Mouse (Mus musculus) CH12.LX (cell line): ENCODE measurements around the gene Ttc39b. TPM values are rescaled to one million over a fixed set of nuclear protein-coding genes. Genes with fewer than 3 reads are reported as not detected.

ENCODE experiments used
- DNase-seq: peaks from one replicate; pipeline ENCODE4 v3.0.0-alpha.2; 2013; ENCODE audit errors: extremely low read depth
- H3K27ac ChIP-seq: 2 replicates; pipeline ENCODE4 v1.5.1; 2012; ENCODE audit warnings: low read depth, mild to moderate bottlenecking, control low read depth, moderate library complexity; ENCODE audit not compliant: insufficient read depth
- H3K27me3 ChIP-seq: replicated peaks from 2 replicates; pipeline ENCODE3; 2012; ENCODE audit warnings: inconsistent platforms
- H3K36me3 ChIP-seq, 2 experiments: replicated peaks in 1 of 2; 2 replicates each; pipeline versions ENCODE3 to v1.6.1; 2012; ENCODE audit warnings: inconsistent platforms in 1 of 2, low read length in 1 of 2, mild to moderate bottlenecking in 1 of 2, mixed read lengths in 1 of 2, moderate library complexity in 1 of 2; ENCODE audit not compliant: control insufficient read depth in 1 of 2, insufficient read depth in 1 of 2
- H3K4me1 ChIP-seq, 2 experiments: 2 replicates each; pipeline ENCODE4 v1.6.1; 2012; ENCODE audit warnings: inconsistent platforms in 1 of 2, moderate library complexity in 1 of 2; ENCODE audit not compliant: insufficient read depth in 2 of 2, control insufficient read depth in 1 of 2
- H3K4me2 ChIP-seq: 2 replicates; pipeline ENCODE4 v1.6.1; 2012; ENCODE audit warnings: low read depth, mild to moderate bottlenecking, control low read depth; ENCODE audit not compliant: poor library complexity, insufficient read depth, severe bottlenecking
- H3K4me3 ChIP-seq, 3 experiments: fragments of 150-350 bp in 1 of 3; sonication (generic) in 1 of 3; replicated peaks in 1 of 3; 2 replicates each; pipeline versions ENCODE3 to v1.5.1; 2011 to 2012; ENCODE audit warnings: low read depth in 2 of 3, low read length in 2 of 3, mild to moderate bottlenecking in 2 of 3, moderate library complexity in 2 of 3, control low read depth in 1 of 3, improper control_type of control experiment in 1 of 3, inconsistent platforms in 1 of 3, mixed read lengths in 1 of 3; ENCODE audit not compliant: poor library complexity in 1 of 3
- H3K79me2 ChIP-seq: replicated peaks from 2 replicates; pipeline ENCODE4 v1.6.1; 2012; ENCODE audit warnings: mild to moderate bottlenecking, moderate library complexity; ENCODE audit not compliant: control insufficient read depth, poor library complexity, insufficient read depth, severe bottlenecking; ENCODE audit errors: extremely low read depth
- H3K9ac ChIP-seq: 2 replicates; pipeline ENCODE4 v1.6.1; 2012; ENCODE audit warnings: low read depth, mild to moderate bottlenecking, control low read depth, moderate library complexity; ENCODE audit not compliant: insufficient read depth
- H3K9me3 ChIP-seq: replicated peaks from 2 replicates; pipeline ENCODE3; 2012; ENCODE audit warnings: low read length, inconsistent platforms, mixed read lengths
- BHLHE40 ChIP-seq: IDR thresholded peaks from 2 replicates; pipeline ENCODE4 v1.6.1; 2011; ENCODE audit warnings: mild to moderate bottlenecking, low read depth, low read length, improper control_type of control experiment
- CHD1 ChIP-seq: IDR thresholded peaks from 2 replicates; pipeline ENCODE4 v1.6.1; 2012; ENCODE audit warnings: low read depth, low read length, improper control_type of control experiment, inconsistent platforms
- CHD2 ChIP-seq: IDR thresholded peaks from 2 replicates; pipeline ENCODE4 v1.6.1; 2011; ENCODE audit warnings: low read length, improper control_type of control experiment
- CTCF ChIP-seq, 2 experiments: IDR thresholded peaks in 1 of 2; conservative IDR thresholded peaks in 1 of 2; 2 replicates each; pipeline ENCODE4 v1.5.1; 2011 to 2012; ENCODE audit warnings: low read depth in 2 of 2, low read length in 2 of 2, improper control_type of control experiment in 1 of 2, inconsistent platforms in 1 of 2, mild to moderate bottlenecking in 1 of 2, moderate library complexity in 1 of 2
- E2F4 ChIP-seq: IDR thresholded peaks from 2 replicates; pipeline ENCODE4 v1.6.1; 2011; ENCODE audit warnings: low read depth, low read length, improper control_type of control experiment; ENCODE audit not compliant: insufficient replicate concordance
- ELF1 ChIP-seq: IDR thresholded peaks from 2 replicates; pipeline ENCODE4 v1.6.1; 2014; ENCODE audit warnings: low read depth, mild to moderate bottlenecking, inconsistent platforms, low read length, improper control_type of control experiment
- EP300 ChIP-seq: IDR thresholded peaks from 2 replicates; pipeline ENCODE4 v1.6.1; 2011; ENCODE audit warnings: low read length, improper control_type of control experiment
- ETS1 ChIP-seq: conservative IDR thresholded peaks from 2 replicates; pipeline ENCODE4 v1.6.1; 2012; ENCODE audit warnings: low read depth, mild to moderate bottlenecking, inconsistent platforms, low read length, improper control_type of control experiment, moderate library complexity
- GABPA ChIP-seq: IDR thresholded peaks from 2 replicates; pipeline ENCODE4 v1.6.1; 2012; ENCODE audit warnings: low read depth, low read length, improper control_type of control experiment, inconsistent platforms; ENCODE audit not compliant: insufficient replicate concordance
- HCFC1 ChIP-seq: IDR thresholded peaks from 2 replicates; pipeline ENCODE4 v1.6.1; 2012; ENCODE audit warnings: low read depth, mild to moderate bottlenecking, inconsistent platforms, low read length, improper control_type of control experiment
- IRF4 ChIP-seq: IDR thresholded peaks from 2 replicates; pipeline ENCODE4 v1.6.1; 2014; ENCODE audit warnings: low read depth, mild to moderate bottlenecking, inconsistent platforms, low read length, improper control_type of control experiment
- JUN ChIP-seq: IDR thresholded peaks from 2 replicates; pipeline ENCODE4 v1.6.1; 2011; ENCODE audit warnings: low read depth, mild to moderate bottlenecking, low read length, improper control_type of control experiment, moderate library complexity; ENCODE audit not compliant: insufficient read depth
- JUND ChIP-seq: conservative IDR thresholded peaks from 2 replicates; pipeline ENCODE4 v1.6.1; 2011; ENCODE audit warnings: low read depth, low read length, improper control_type of control experiment
- KAT2A ChIP-seq: IDR thresholded peaks from 2 replicates; pipeline ENCODE4 v1.6.1; 2012; ENCODE audit warnings: low read length, improper control_type of control experiment, inconsistent platforms; ENCODE audit not compliant: insufficient replicate concordance
- MAFK ChIP-seq: IDR thresholded peaks from 2 replicates; pipeline ENCODE4 v1.6.1; 2011; ENCODE audit warnings: low read length, improper control_type of control experiment; ENCODE audit not compliant: insufficient replicate concordance
- MAX ChIP-seq: IDR thresholded peaks from 2 replicates; pipeline ENCODE4 v1.6.1; 2011; ENCODE audit warnings: low read length, improper control_type of control experiment
- MAZ ChIP-seq: IDR thresholded peaks from 2 replicates; pipeline ENCODE4 v1.6.1; 2012; ENCODE audit warnings: low read depth, mild to moderate bottlenecking, inconsistent platforms, low read length, improper control_type of control experiment, moderate library complexity
- MEF2A ChIP-seq: IDR thresholded peaks from 2 replicates; pipeline ENCODE4 v1.6.1; 2014; ENCODE audit warnings: low read depth, mild to moderate bottlenecking, inconsistent platforms, low read length, improper control_type of control experiment, borderline replicate concordance
- MXI1 ChIP-seq: IDR thresholded peaks from 2 replicates; pipeline ENCODE4 v1.6.1; 2011; ENCODE audit warnings: mild to moderate bottlenecking, low read depth, low read length, improper control_type of control experiment
- MYC ChIP-seq: IDR thresholded peaks from 2 replicates; pipeline ENCODE4 v1.6.1; 2011; ENCODE audit warnings: low read depth, mild to moderate bottlenecking, improper control_type of control experiment, low read length
- NELFE ChIP-seq: IDR thresholded peaks from 2 replicates; pipeline ENCODE4 v1.6.1; 2011; ENCODE audit warnings: low read depth, low read length, improper control_type of control experiment
- NRF1 ChIP-seq: IDR thresholded peaks from 2 replicates; pipeline ENCODE4 v1.6.1; 2014; ENCODE audit warnings: low read depth, mild to moderate bottlenecking, inconsistent platforms, low read length, improper control_type of control experiment, moderate library complexity
- PAX5 ChIP-seq: IDR thresholded peaks from 2 replicates; pipeline ENCODE4 v1.6.1; 2012; ENCODE audit warnings: low read length, inconsistent platforms, mixed read lengths
- POLR2A ChIP-seq: IDR thresholded peaks from 2 replicates; pipeline ENCODE4 v1.6.1; 2011; ENCODE audit warnings: low read depth, mild to moderate bottlenecking, improper control_type of control experiment, low read length
- POLR2AphosphoS2 ChIP-seq: IDR thresholded peaks from 2 replicates; pipeline ENCODE4 v1.6.1; 2011; ENCODE audit warnings: low read depth, low read length, improper control_type of control experiment
- RAD21 ChIP-seq: IDR thresholded peaks from 2 replicates; pipeline ENCODE4 v1.6.1; 2011; ENCODE audit warnings: low read depth, mild to moderate bottlenecking, low read length, improper control_type of control experiment, moderate library complexity
- RCOR1 ChIP-seq: conservative IDR thresholded peaks from 2 replicates; pipeline ENCODE4 v1.6.1; 2012; ENCODE audit warnings: low read depth, mild to moderate bottlenecking, inconsistent platforms, low read length, improper control_type of control experiment
- SIN3A ChIP-seq: IDR thresholded peaks from 2 replicates; pipeline ENCODE4 v1.6.1; 2012; ENCODE audit warnings: low read length, improper control_type of control experiment, inconsistent platforms
- SMC3 ChIP-seq: IDR thresholded peaks from 2 replicates; pipeline ENCODE4 v1.6.1; 2011; ENCODE audit warnings: low read depth, low read length, improper control_type of control experiment
- TBP ChIP-seq: conservative IDR thresholded peaks from 2 replicates; pipeline ENCODE4 v1.6.1; 2011; ENCODE audit warnings: low read depth, low read length, improper control_type of control experiment
- TCF12 ChIP-seq: IDR thresholded peaks from 2 replicates; pipeline ENCODE4 v1.6.1; 2014; ENCODE audit warnings: low read depth, mild to moderate bottlenecking, inconsistent platforms, low read length, improper control_type of control experiment
- UBTF ChIP-seq: IDR thresholded peaks from 2 replicates; pipeline ENCODE4 v1.6.1; 2012; ENCODE audit warnings: low read depth, mild to moderate bottlenecking, inconsistent platforms, low read length, improper control_type of control experiment, moderate library complexity
- USF1 ChIP-seq: IDR thresholded peaks from 2 replicates; pipeline ENCODE4 v1.6.1; 2014; ENCODE audit warnings: low read depth, mild to moderate bottlenecking, inconsistent platforms, low read length, improper control_type of control experiment
- USF2 ChIP-seq: conservative IDR thresholded peaks from 2 replicates; pipeline ENCODE4 v1.6.1; 2011; ENCODE audit warnings: low read depth, low read length, improper control_type of control experiment
- ZC3H11A ChIP-seq: IDR thresholded peaks from 2 replicates; pipeline ENCODE4 v1.6.1; 2012; ENCODE audit warnings: low read depth, mild to moderate bottlenecking, inconsistent platforms, low read length, improper control_type of control experiment
- ZKSCAN1 ChIP-seq: IDR thresholded peaks from 2 replicates; pipeline ENCODE4 v1.6.1; 2012; ENCODE audit warnings: low read depth, inconsistent platforms, low read length, improper control_type of control experiment, borderline replicate concordance
- ZMIZ1 ChIP-seq: IDR thresholded peaks from 2 replicates; pipeline ENCODE4 v1.6.1; 2012; ENCODE audit warnings: low read depth, mild to moderate bottlenecking, inconsistent platforms, low read length, improper control_type of control experiment
- ZNF384 ChIP-seq: IDR thresholded peaks from 2 replicates; pipeline ENCODE4 v1.6.1; 2012; ENCODE audit warnings: low read depth, low read length, improper control_type of control experiment, inconsistent platforms
- dilution Hi-C: fragments of 300-500 bp; cut with MboI; formaldehyde crosslinking; loops from 2 replicates; pipeline ENCODE4 v1.14.3; 2020; ENCODE audit warnings: low sequenced_read_pairs; ENCODE audit not compliant: extremely low pct_unique_long_range_greater_than_20kb, extremely low pct_ligation_motif_present
- in situ Hi-C: fragments of 300-500 bp; cut with MboI; formaldehyde crosslinking; loops from 3 replicates; pipeline ENCODE4 v1.14.3; 2019; ENCODE audit warnings: low sequenced_read_pairs, low pct_ligation_motif_present, low pct_unique_long_range_greater_than_20kb, mixed read lengths
- polyA plus RNA-seq: library from polyadenylated mRNA; unstranded; fragments of >175 nt; gene quantifications from 2 replicates; pipeline ENCODE4 v1.2.1, GENCODE M21; 2012; ENCODE audit warnings: low read depth; ENCODE audit not compliant: insufficient read length
- total RNA-seq, 2 experiments: library from RNA; depleted of rRNA; stranded (reverse); fragments of 300-350 nt in 1 of 2; fragments of >200 nt in 1 of 2; gene quantifications; 2 replicates each; pipeline ENCODE4 v1.2.3; 2012 to 2014

Gene Ttc39b
- total and polyA plus RNA-seq, 3 experiments, result 12.6 to 16.7 (median 15.7) TPM

DNA sequence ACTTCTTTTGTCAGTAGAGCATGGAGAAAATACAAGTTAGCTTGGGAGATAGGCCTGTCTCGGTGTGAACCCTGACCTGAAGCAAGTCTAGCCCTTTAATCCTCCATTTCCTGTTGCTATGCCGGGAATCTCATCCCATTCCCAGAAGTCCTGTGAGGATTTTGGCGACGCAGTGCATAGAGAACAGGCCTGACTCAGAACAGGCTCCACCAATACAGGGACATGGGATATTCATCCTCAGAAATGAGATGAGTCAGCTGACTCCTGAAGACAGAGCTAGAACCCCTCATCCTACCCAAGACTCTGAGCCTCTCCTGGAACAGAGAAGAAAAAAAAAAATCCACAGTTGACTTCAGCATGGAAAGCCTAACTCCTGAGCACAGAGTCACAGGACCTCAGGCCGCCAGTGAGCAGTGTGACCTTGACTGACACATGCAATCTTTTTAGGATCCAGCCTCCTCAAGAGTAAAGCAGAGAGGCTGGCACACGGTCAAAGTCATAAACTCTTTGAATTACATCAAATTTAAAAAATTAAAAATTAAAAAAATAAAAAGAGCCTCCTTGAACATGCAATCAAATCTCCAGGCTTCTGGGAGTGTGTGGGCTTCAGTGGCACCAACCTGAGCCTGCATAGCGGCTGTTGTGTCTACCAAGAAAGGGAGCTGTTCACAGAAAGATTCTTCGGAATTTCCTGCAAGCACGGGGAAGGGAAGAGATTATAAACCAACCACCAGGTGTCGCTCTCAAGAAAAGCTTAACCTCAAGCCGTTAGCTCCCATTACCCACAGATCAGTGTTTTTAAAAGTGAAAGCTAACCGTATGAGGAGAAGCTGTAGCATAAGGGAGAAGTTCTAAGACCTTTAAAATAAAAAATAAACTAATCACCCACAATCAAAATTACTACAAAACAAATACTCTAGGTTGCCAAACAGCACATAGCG is 20.9 kb downstream of the Ttc39b start:
- peak overlapping the region; percentile 67; the same call in 1 of the 2 replicates for H3K9ac ChIP-seq
- peaks cover 2 to 9% of the 10 kb centered on the region in 2 experiments; a peak in 2 of 4 replicates for H3K4me1 ChIP-seq
- peak overlapping the region; percentile 29 to 43 (median 34) for H3K4me3 ChIP-seq
- peaks cover 0 to 9% of the 10 kb centered on the region in 2 experiments for H3K36me3 ChIP-seq
- peak overlapping the region; percentile 94 for H3K4me2 ChIP-seq
- no peak overlapping the region for H3K27ac ChIP-seq
- peaks cover 7% of the 10 kb centered on the region for H3K79me2 ChIP-seq
- no peaks in the 10 kb centered on the region for H3K27me3 ChIP-seq
- in situ Hi-C loops, result loop anchor here (25.0 kb wide), 1 partner anchor 209 kb away; no protein-coding TSS in a partner anchor
- peak; percentile 90 for DNase-seq
- dilution Hi-C loops, result no loop called here
- no peaks in the 10 kb centered on the region for H3K9me3 ChIP-seq
- peak; percentile 35; the same call in 1 of the 2 replicates for TF ChIP-seq HCFC1
- TF ChIP-seq ZKSCAN1, result no peak
- no peak for TF ChIP-seq PAX5
- no peak for TF ChIP-seq JUND
- TF ChIP-seq SIN3A, result no peak
- no peak for TF ChIP-seq JUN
- TF ChIP-seq ZNF384, result peak; percentile 12; the same call in 1 of the 2 replicates
- no peak for TF ChIP-seq CHD2
- 0 out of 2 replicates have a peak, but pooled peaks have one; percentile 11 for TF ChIP-seq BHLHE40
- TF ChIP-seq ZMIZ1, result no peak
- TF ChIP-seq CTCF (conservative IDR thresholded peaks at IDR 0.05 in 1 of 2, IDR thresholded peaks at IDR 0.05 in 1 of 2; ENCODE audit: low read depth in 2 of 2, low read length in 2 of 2), result peak; percentile 36 to 90; a peak in 3 of 4 replicates
- TF ChIP-seq RCOR1, result no peak
- peak; percentile 73 for TF ChIP-seq MYC
- TF ChIP-seq RAD21, result peak; percentile 67
- TF ChIP-seq SMC3, result peak; percentile 90
- TF ChIP-seq USF1, result no peak
- no peak for TF ChIP-seq MEF2A
- no peak for TF ChIP-seq MAX
- no peak for TF ChIP-seq USF2
- no peak for TF ChIP-seq IRF4
- TF ChIP-seq KAT2A, result no peak
- no peak for TF ChIP-seq NELFE
- TF ChIP-seq TCF12, result peak; percentile 28; the same call in 1 of the 2 replicates
- no peak for TF ChIP-seq E2F4
- TF ChIP-seq ZC3H11A, result no peak
- no peak for TF ChIP-seq ELF1
- no peak for TF ChIP-seq POLR2A
- no peak for TF ChIP-seq MAFK
- TF ChIP-seq ETS1, result 0 out of 2 replicates have a peak, but pooled peaks have one; percentile 15
- TF ChIP-seq MAZ, result no peak
- TF ChIP-seq NRF1, result no peak
- no peak for TF ChIP-seq POLR2AphosphoS2
- TF ChIP-seq MXI1, result no peak
- TF ChIP-seq CHD1, result no peak
- no peak for TF ChIP-seq GABPA
- no peak for TF ChIP-seq UBTF
- TF ChIP-seq EP300, result no peak
- TF ChIP-seq TBP, result 0 out of 2 replicates have a peak, but pooled peaks have one; percentile 28
